Mouse (Mus musculus) cerebellum, postnatal 4 days (tissue): ENCODE data around the gene Lrmp.

Source experiments
- DNase-seq, 2 experiments: peaks; one replicate each; pipeline ENCODE4 v3.0.0; 2022; ENCODE audit warnings: low spot score in 2 of 2, mixed read lengths in 1 of 2

Lrmp gene

DNA sequence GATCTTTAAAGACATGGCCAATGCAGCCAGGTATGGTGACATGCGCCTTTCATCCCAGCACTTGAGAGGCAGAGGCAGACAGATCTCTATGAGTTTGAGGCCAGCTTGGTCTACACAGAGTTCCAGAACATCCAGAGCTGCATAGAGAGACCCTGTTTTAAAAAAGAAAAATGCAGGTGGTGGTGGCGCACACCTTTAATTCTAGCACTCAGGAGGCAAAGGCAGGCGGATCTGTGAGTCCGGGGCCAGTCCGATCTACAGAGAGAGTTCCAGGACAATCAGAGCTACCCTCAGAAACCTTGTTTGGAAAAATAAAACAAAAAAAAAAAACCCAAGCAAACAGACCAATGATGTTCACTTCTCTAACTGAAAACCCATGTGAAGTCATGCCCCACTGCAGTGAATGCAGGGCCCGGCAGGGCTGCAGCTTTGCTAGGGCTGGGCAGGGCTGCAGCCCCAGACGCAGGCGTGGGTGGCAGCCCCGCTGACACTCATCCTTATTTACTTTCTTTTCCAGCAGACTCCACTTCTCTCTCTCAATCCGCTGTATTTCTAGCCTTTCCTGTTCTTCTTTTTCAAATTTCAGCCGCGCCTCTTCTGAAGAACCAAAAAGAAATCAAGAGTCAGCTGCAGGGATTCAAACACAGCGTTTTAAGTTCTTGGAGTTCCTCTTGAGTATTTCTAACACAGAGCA lies 87.1 kb downstream of the Lrmp start:
- no peak for DNase-seq

DNA sequence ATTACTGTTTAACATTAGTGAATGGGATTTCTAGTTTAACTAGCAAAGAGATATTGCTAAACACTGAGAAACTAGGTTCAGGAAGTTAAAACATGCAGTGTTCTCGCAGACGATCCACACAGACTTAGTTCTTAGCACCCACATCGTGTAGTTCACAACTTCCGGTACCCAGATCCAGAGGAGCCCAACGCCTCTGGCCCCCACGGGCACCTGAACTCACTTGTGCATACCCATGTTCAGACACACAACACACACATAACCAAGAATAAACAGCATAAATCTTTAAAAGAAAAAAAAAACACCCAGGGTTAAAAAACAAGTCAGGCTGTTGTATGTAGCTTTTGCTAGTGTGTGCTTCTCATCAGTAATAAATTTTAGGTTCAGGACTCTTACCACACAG lies 89.0 kb downstream of the Lrmp start:
- no peak for DNase-seq

DNA sequence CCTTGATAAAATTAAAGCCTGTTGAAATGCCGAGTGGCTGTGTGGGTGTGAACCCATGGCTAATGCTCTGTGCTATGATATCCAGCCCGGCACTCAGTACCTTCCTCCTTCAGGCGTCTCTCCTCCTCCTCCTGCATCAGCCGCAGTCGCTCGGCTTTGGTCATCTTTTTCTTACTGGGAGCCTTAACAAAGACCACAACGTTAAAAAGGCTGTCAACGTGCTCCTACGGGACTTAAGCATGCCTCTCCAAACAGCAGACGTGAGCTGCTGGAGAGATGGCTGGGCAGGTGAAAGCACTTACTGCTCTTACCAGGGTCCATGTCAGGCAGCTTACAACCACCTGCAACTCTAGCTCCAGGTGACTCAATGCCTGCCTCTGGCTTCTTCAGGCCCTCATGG lies 89.7 kb downstream of the Lrmp start:
- DNase-seq, result no peak

DNA sequence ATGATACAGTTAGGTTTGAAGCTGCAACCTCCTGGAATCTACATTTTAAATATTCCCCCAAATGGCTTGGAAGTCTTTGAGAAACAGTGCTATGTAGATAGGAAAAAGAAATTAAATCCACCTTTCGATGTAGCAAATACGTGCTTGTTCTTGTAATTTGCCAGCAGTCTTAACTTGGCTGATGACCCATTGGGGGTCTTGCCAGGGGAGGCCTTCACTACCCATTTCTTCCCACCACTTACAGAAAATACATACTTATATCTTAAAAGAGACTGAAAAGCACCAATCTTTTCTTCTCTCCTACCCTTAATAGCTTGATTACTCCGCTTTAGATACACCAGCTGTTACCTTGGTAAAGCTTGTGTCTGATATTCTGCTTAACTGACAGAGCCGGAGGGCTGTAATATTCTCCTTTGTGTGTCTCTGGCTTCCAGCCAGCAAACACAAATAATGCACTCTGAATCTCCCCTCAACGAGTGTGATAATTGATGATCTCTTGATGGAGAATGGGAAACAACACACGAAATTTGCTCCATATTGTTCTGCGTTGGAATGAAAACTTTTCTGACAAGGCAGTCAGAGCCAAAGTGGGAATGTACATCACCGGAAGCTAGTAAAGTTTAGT lies 94.7 kb downstream of the Lrmp start:
- DNase-seq, result no peak

DNA sequence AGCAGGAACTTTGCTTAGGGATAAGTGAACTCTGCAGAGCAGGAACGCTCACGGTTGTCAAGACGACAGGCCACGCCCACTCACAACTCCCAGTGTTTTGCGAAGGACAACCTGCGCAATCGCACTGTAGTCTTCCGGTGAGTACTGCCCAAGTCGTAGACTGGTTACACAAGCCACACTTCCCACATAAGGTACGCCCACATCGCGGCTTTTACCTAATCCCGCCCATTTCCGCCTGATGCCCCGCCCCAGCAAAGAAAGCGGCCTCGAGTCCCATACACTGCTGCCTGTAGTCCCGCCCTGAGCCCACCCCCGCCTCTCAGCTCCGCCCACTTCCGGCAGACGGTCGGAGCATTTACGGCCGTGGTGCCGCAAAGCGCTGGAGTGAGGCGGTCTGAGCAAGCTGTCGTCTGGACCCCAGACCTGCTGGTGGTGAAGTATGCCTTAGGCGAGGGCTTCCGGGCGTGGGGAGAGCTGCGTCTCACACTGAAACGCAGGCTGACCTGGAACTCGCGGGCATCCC lies 95.4 kb downstream of the Lrmp start, which contains the start of the genes Casc1 and Etfrf1:
Casc1 (minus strand) TSS at position 190 of the 523 bp plus-strand sequence.
Etfrf1 (plus strand) TSS at position 319 of the 523 bp plus-strand sequence.
- DNase-seq, result peak; percentile 86 to 94

DNA sequence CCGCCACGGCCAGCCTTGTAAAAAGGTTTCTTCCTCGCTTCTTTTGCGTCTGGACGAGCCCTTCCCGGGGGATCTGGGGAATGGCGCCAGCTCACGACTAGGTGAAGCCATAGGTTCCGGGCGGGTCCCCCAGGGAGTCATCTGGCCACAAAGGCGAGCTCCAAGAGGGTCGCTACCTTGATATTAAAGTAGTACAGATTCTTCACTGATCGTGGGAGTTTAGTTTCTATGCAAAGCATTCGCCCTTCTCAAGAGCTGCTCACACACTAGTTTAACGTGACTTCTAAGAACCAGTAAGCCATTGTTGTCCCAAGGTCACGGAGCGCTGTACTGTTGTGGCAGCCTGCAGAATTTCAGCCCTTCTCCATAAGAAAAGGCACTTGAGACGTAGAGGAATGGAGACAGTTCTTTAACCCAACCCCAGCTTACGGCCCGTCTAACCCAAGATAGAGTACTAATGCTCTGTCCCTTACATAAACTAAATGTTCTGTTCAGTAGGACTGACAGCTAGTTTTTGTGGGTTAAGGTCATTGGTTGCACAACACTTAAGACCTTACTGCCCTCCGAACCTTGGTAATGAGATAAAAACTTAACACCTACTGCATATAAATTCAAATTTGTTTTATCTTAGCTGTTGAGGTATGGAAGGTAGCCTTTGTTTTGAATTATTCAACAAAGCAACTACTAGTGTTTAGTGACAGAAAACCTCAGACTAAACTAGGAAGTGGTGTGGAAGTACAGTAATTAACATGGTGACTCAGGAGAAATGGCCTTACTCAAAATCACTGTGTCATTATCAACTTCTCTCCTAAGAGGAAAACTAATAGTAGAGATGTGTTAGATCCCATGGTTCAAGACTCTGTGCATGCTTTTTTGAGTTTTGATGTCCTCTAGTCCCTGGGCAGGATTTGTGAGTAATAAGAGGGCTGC lies 96.2 kb downstream of the Lrmp start:
- DNase-seq, result no peak

DNA sequence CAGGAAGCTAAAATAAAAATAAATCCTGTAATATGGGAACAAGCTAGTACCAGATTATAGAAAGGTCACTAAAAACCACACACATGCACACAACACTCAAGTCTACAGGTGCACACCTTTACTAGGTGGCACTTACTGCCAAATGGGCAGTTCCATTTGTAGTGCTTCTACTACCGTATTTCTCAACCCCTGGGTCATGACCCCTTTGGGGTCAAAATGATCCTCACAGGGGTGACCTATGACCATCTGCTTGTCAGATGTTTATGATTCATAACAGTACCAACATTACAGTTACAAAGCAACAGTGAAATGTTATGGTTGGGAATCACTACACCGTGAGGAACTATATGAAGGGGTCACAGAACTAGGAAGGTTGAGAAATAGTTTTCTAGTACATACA lies 98.5 kb downstream of the Lrmp start:
- no peak for DNase-seq

DNA sequence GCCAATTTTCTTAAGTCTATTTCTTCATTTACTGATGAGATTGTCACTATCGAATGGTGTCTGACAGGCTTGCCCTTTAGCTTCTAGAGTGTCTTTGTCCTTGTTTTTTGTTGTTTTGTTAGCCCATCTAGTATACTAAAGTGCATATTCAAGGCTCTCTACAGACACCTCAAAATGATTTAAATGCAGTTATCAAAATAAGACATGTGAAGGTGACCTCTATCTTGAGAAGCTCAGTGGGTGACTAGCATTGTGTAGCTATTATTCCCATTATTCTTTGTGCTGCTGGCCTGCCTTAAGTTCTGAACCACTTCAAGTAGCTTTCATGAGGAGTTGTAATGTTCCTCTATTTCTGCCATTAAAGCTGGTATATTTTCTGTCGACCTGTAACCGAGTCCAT lies 100.4 kb downstream of the Lrmp start:
- no peak for DNase-seq

DNA sequence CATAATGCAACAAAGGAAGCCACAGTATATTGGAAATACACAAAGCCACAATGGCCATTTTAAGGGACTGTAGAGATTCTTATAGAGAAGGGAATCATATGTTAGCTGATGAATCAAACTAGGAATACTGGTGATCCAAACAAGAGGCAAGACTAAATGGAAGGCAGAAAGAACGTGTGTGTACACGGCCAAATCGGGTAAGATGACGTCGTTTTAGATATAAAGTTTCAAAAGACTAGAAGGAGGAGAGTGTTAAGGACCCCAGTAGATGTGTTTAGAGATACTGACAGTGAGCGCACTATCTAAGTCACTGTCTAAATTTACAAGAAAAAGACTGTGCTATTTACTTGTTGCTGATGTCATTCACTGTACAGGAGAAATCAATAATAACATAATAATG lies 108.8 kb downstream of the Lrmp start:
- DNase-seq, result no peak
